Mouse (Mus musculus) gastrocnemius, postnatal 25 days (tissue): ENCODE data around the gene Npl. TPM values are rescaled to one million over a fixed set of nuclear protein-coding genes. Genes with fewer than 3 reads are reported as not detected.
"Not testable (repeated sequence)": the region's sequence is repeated elsewhere in the genome, so short reads cannot be mapped to it uniquely, and the experiment has no call there.

Source experiments
- DNase-seq: peaks from one replicate; pipeline ENCODE4 v3.0.0; 2022
- total RNA-seq, 2 experiments: library from RNA; stranded (reverse); gene quantifications; 1 replicate in 1 of 2; 2 replicates in 1 of 2; pipeline ENCODE4 v1.2.3; 2021

Npl gene
- total RNA-seq, 2 experiments from 2014 or later, result 0.90 to 2.1 TPM

GRCm38 (mm10) chr1:153542726-153543320 is 7.0 kb downstream of the Npl start:
- no peak for DNase-seq

DNA sequence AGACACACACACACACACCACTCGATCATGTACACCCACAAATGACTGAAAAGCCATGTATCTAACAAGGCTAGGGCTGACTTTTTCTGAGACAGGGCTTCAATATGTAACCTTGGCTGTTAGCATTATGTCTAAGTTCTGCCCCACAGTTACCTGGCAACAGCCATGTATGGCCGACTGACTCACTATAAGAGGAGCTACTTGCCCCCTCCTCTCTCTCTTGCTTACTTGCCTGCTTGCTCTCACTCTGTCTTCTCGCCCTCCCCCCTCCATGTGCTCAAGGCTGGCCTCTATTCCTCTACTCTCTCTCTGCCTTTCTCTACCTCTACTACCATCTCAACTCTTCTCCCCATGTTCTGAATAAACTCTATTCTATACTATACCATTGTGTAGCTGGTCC is 9.1 kb downstream of the Npl start:
- DNase-seq, result no peak

DNA sequence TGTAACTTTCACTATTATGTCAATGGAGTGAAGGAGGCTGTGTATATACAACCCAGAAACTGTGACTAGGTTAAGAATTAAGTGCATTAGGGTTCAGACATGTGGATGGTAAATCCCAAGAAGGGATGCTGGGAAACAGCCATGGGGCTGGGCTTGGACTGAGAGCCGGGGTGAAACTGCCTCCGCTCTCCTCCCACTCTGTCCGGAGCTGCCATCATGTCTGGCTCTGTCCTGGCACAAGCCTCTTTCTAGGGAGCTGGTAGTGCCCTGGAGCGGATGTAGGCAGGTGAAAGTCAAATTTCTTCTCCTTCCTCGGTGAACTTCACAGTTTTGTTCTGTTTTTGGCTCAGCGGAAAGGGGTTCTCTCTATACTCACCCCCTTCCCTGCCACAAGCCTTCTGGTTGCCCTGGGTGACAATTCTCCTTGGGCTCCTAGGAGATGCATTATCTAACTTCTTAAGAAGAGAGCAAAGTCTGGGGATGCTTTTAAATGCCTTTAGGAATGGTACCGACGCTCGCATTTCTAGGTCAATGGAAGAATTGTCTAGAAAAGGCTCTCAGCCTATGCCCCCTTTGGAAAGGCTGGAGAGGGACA is 10.0 kb downstream of the Npl start:
- DNase-seq, result no peak

DNA sequence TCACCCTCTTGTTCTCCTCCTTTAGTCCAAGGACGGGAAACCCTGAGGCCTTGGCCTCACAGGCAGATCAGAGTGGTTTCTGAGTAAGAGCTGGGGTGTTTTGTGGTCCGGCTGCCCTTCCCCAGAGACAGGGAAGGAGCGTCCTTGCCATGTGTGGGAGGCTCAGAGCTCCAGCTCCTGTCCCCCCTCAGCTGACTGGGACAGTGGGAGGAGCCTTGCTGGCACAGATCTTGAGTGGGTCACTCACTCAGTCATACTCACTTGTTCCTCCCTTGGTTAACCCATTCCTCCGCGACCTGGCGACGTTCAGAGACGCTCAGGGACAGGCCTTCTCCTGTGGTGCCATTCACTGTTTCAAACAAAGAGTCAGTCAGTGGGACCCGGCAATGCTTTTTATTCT is 14.2 kb downstream of the Npl start:
- peak; percentile 22 for DNase-seq

DNA sequence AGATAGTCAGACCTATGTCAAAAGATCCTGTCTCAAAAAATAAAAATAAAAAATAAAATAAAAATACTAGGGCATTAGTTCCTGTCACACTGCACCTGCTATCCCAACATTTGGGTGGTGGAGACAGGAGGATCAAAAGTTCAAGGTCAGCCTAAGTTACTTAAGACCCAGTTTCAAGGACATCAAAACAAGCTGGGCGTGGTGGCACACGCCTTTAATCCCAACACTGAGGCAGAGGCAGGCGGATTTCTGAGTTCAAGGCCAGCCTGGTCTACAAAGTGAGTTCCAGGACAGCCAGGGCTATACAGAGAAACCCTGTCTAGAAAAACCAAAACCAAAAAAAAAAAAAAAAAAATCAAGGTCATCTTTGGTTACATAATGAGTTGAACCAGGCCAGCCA is 16.9 kb downstream of the Npl start:
- DNase-seq, result not testable (repeated sequence)

DNA sequence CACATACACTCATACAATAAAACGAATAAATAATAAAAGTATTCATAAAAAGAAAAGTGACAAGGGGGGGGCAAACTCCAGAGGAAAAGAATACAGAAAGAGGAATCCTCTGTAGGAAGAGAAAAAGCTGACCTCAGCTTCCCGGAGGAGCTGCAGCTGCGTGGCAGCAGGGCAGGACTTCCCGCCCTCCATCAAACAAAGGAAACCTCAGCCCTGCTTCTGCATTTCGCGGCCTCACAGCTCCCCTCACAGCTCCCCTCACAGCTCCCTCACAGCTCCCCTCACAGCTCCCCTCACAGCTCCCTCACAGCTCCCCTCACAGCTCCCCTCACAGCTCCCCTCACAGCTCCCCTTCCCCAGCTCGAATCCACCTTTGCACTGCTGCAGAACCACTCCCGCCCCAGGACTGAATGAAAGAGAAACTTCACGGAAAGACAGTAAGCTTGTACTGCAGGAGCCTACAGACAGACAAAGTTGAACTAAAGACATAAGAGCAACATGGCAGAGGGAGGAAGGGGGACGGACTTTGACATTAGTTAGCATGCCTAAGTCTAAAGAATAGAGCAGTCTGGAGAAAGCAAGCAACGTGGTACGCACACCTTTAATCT is 17.5 kb downstream of the Npl start:
- peak; percentile 27 for DNase-seq

- no peak for DNase-seq
These were observed 18.1 kb downstream of the Npl start for GRCm38 (mm10) chr1:153531677-153532233.

DNA sequence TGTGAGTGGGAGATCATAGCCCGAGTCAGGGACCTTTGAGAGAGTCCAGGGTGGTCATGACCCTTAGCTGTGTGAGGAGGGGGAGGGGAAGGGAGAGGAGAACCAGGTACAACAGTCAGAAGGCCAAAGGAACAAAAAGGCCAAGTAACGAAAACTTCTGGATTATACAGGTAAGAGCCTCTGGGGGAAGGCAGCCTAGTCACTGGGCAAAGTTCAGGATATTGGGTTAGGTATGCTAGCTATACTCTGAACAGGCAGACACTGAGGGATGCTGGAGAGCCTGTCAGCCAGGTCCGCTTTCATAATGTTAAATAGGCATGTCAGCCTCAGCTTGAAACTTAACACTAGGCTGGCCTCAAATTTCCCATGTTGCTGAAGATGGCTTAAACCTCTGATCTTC is 27.7 kb downstream of the Npl start:
- DNase-seq, result no peak

- no peak for DNase-seq
These were observed 34.5 kb downstream of the Npl start for GRCm38 (mm10) chr1:153515368-153515767.

- DNase-seq, result no peak
These were observed 39.4 kb downstream of the Npl start for GRCm38 (mm10) chr1:153510330-153511009.

- not testable (repeated sequence) for DNase-seq
These were observed 40.3 kb downstream of the Npl start for GRCm38 (mm10) chr1:153509569-153509968.

GRCm38 (mm10) chr1:153509012-153509411 is 40.8 kb downstream of the Npl start:
- DNase-seq, result no peak

- no peak for DNase-seq
These were observed 43.6 kb downstream of the Npl start for GRCm38 (mm10) chr1:153506266-153506665.

DNA sequence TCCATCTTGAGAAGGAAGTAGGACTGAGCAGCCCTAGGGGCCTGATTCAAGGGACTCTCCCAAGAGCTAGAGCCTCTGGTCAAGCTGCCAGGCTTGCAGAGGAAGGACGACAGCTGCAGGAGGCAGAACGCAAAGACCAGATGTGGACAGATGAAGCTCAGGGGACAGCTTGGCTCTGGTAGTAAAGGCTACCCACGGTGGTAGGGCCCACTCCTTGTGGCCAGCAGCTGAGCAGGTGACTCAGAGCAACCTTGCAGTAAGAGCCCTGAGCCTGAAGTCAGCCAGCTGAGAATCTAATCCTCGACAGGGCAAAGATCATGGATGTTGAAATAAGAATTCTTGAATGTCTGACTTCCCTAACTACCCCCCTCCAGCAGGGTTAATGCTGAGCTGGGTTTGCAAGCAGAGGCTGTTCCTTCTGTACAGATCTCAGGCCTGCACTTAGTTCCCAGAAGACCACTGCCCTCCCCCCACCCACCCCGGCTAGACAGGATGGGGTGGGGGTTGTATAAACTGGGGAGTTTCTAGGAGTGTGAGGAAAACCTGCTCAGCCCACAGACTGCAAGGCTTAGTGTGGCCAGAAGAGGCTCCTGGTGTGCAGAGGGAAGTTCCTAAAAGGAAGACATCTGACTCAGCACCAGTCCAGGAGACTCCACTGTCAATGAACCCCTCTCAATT is 48.1 kb downstream of the Npl start:
- peak; percentile 36 for DNase-seq

GRCm38 (mm10) chr1:153500030-153500429 is 49.8 kb downstream of the Npl start:
- no peak for DNase-seq

DNA sequence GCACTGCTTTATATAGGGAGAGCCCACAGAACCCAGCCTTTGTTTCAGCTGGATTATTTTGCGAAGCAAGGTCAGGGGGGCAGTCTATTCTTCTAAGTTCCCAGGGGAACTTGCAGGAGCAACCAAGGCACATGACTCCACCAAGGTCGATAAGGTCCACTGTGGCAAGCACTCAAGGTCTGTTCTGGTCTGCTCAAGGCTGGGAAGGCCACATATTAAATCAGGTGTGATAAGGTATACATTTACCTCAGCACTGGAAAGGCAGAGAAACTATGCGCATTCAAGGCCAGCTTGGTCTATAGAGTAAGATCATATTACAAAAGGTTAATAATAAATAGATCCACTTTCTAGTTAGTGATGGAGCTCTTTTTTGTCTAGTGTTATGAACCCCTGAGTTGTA is 53.8 kb downstream of the Npl start:
- no peak for DNase-seq

DNA sequence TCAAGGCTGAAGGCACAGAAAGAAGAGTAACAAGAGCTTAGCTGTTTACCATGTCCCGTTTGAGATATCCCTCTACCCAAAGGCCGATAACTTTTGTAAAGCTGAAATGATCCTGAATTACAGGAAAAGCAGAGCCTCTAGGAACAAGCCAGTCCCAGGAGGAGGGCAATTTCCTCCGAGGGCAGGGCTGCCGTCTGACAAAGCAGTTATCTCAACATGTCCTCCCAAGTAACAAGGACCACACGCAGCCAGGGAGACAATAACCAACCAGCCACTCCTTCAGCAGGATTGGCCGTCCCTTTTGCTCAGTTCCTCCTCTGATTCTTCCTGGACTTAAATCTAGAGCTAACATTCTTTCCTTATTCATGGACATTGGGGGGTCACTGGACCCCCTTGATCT is 55.9 kb downstream of the Npl start:
- DNase-seq, result no peak

- no peak for DNase-seq
These were observed 56.5 kb downstream of the Npl start for GRCm38 (mm10) chr1:153493338-153493737.

DNA sequence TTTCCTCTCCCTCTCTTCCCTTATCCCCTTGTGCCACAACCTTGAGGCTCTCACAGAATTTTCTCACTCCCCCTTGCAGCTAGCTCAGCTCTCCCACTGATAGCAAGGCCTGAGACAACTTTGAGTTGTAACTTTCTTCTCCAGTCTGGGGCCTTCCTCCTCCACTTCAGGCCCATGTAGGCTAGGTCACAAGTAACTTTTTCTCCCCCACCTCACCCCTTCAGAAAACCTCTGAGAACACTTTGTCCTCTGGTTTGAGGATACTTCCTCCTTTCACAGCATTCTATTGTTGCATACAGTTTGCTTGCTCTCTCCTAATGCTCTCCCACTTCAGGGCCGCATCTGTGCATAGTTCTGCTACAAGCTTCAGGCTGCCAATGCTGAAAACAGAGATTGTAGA is 58.0 kb downstream of the Npl start:
- DNase-seq, result no peak

DNA sequence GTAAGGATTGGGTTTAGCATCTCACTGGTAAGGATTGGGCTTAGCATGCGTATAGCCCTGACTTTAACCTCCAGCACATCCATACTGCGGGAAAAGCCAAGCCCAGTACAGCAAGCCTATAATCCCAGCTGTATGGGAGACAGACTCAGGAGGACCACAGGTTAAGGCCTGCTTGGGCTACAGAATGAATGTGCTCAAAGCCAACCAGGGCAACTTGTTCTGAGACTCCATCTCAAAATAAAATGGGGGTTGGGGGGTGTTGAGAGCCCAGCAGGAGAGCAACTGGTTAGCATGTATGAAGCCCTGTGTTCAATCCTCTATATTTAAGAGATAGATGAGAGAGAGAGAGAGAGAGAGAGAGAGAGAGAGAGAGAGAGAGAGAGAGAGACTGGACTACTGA is 58.5 kb downstream of the Npl start:
- DNase-seq, result no peak

DNA sequence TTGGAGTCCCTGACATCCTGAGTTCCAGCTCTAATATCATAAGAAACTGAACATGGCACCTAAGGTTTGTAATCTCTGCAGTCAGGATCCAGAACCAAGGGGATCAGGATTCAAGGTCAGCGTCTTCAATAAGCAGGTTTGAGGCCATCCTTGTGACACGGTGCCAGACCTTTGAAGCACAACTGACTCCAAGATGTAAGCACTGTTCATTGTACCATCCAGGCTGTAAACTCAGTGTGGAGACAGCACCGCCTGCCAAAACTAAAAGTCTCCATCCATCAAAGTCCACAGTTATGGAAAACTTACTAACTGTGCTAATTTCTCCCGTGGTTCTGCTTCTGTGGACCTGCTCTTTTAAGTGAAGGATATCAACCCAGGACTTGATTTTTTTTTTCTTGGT is 59.9 kb downstream of the Npl start:
- DNase-seq, result no peak

DNA sequence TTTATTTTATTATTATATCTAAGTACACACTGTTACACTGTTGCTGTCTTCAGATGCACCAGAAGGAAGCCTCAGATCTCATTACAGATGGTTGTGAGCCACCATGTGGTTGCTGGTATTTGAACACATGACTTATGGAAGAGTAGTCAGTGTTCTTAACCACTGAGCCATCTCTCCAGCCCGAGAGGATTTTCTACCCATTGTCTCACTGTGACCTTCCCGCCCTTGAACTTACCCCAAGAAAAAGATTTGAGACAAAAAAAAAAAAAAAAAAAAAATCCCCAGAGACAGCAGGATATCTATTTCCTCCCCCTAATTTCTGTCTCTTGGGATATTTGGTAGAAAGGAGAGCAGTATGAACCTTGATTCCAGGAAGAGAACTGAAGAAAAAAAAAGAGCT is 60.3 kb downstream of the Npl start:
- no peak for DNase-seq

DNA sequence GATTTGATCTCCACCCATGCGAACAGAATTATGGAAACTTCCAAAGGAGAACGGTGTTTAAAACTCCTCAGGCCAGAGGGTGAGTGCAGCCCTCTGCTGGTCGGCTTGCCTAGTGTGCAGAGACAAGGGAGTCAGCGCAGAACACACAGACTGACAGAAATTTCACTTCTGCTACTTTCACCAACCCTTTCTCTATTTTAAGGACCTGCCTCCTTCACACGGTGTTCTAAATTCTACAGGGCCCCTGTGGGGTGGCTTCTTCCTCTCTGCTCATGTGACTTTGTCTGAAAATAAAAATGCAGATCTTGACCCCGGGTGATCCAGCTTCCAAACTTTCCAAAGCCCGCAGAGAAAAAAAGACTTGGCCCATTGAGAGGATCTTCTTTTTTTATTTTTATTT is 60.7 kb downstream of the Npl start:
- peak; percentile 39 for DNase-seq
